Comparison of ENCODE assay signal across 15 mouse cellular contexts in genomic region chr1:25180615-25181014, GRCm38 (mm10).
DNase-seq lines count a peak whose midpoint lies in the region; ATAC-seq lines count a peak whose summit lies in the region.
"Had no signal": no experiment of that assay in that cellular context is flagged by ENCODE, and none has a peak within 500 bp of the region (broad histone marks: within the 10 kb centered on the region; RNA-seq: fewer than 3 reads in every experiment).

No protein-coding gene starts in this region.

- no peak for ATAC-seq in hindbrain, embryonic 11.5 days (ENCODE audit: low FRiP score)
- ATAC-seq in forebrain, embryonic 15.5 days (replicated peaks), result peak; percentile 68
- ATAC-seq in neural tube, embryonic 14.5 days (ENCODE audit: low read depth), result 0 out of 2 replicates have a peak, but pooled peaks have one; percentile 45
- ATAC-seq: intestine, embryonic 15.5 days; Patski had no signal

- no peak overlapping the region for H3K4me2 ChIP-seq in hindbrain, embryonic 11.5 days (replicated peaks; ENCODE audit: low read depth, low read length)
- H3K4me2 ChIP-seq in forebrain, embryonic 15.5 days (replicated peaks), result no peak overlapping the region
- H3K4me2 ChIP-seq in neural tube, embryonic 14.5 days (ENCODE audit: low read depth, low read length), result no peak overlapping the region
- H3K4me2 ChIP-seq: embryonic facial prominence, embryonic 15.5 days; intestine, embryonic 15.5 days had no signal

- no peaks in the 10 kb centered on the region for H3K36me3 ChIP-seq in hindbrain, embryonic 11.5 days (ENCODE audit: control insufficient read depth, insufficient read depth, low read length)
- H3K36me3 ChIP-seq in hindbrain, embryonic 10.5 days, result no peaks in the 10 kb centered on the region
- H3K36me3 ChIP-seq in forebrain, embryonic 15.5 days, result no peaks in the 10 kb centered on the region
- no peaks in the 10 kb centered on the region for H3K36me3 ChIP-seq in midbrain, embryonic 10.5 days
- no peaks in the 10 kb centered on the region for H3K36me3 ChIP-seq in neural tube, embryonic 14.5 days (ENCODE audit: control insufficient read depth, insufficient read depth, low read length)
- H3K36me3 ChIP-seq: embryonic facial prominence, embryonic 15.5 days; intestine, embryonic 15.5 days had no signal

- no peaks in the 10 kb centered on the region for H3K9me3 ChIP-seq in hindbrain, embryonic 11.5 days (ENCODE audit: control insufficient read depth, low read length)
- no peaks in the 10 kb centered on the region for H3K9me3 ChIP-seq in hindbrain, embryonic 10.5 days
- H3K9me3 ChIP-seq in forebrain, embryonic 15.5 days, result no peaks in the 10 kb centered on the region
- H3K9me3 ChIP-seq in midbrain, embryonic 10.5 days (replicated peaks), result no peaks in the 10 kb centered on the region
- no peaks in the 10 kb centered on the region for H3K9me3 ChIP-seq in neural tube, embryonic 14.5 days (ENCODE audit: control insufficient read depth, low read length)
- H3K9me3 ChIP-seq: embryonic facial prominence, embryonic 15.5 days; intestine, embryonic 15.5 days had no signal

- no peak overlapping the region for H3K27ac ChIP-seq in hindbrain, embryonic 11.5 days (ENCODE audit: low read depth, low read length)
- no peak overlapping the region for H3K27ac ChIP-seq in hindbrain, embryonic 10.5 days
- peak overlapping the region; percentile 75 for H3K27ac ChIP-seq in forebrain, embryonic 15.5 days (replicated peaks)
- H3K27ac ChIP-seq in midbrain, embryonic 10.5 days (replicated peaks), result peak overlapping the region; percentile 74
- no peak overlapping the region for H3K27ac ChIP-seq in neural tube, embryonic 14.5 days (ENCODE audit: low read depth, low read length)
- H3K27ac ChIP-seq: embryonic facial prominence, embryonic 15.5 days; intestine, embryonic 15.5 days had no signal

- WGBS in hindbrain, embryonic 11.5 days, result 42% methylated on average over 6 of the region's 6 CpGs
- WGBS in hindbrain, embryonic 10.5 days, result 42% methylated on average over 6 of the region's 6 CpGs
- 6% methylated on average over 6 of the region's 6 CpGs for WGBS in forebrain, embryonic 15.5 days
- WGBS in midbrain, embryonic 10.5 days, result 23% methylated on average over 6 of the region's 6 CpGs
- 31% methylated on average over 6 of the region's 6 CpGs for WGBS in neural tube, embryonic 14.5 days

- H3K4me3 ChIP-seq in hindbrain, embryonic 11.5 days (ENCODE audit: low read depth, low read length), result no peak overlapping the region
- no peak overlapping the region for H3K4me3 ChIP-seq in hindbrain, embryonic 10.5 days
- H3K4me3 ChIP-seq in forebrain, embryonic 15.5 days, result no peak overlapping the region
- no peak overlapping the region for H3K4me3 ChIP-seq in midbrain, embryonic 10.5 days
- H3K4me3 ChIP-seq in neural tube, embryonic 14.5 days (ENCODE audit: low read depth, low read length), result no peak overlapping the region
- H3K4me3 ChIP-seq: embryonic facial prominence, embryonic 15.5 days; intestine, embryonic 15.5 days had no signal

- no peak overlapping the region for H3K9ac ChIP-seq in hindbrain, embryonic 11.5 days (ENCODE audit: low read depth, low read length)
- no peak overlapping the region for H3K9ac ChIP-seq in forebrain, embryonic 15.5 days (replicated peaks)
- H3K9ac ChIP-seq in neural tube, embryonic 14.5 days (replicated peaks; ENCODE audit: low read depth, low read length), result no peak overlapping the region
- H3K9ac ChIP-seq: embryonic facial prominence, embryonic 15.5 days; intestine, embryonic 15.5 days had no signal

- DNase-seq in hindbrain, embryonic 11.5 days (ENCODE audit: low spot score), result peak; percentile 5
- no peak for DNase-seq in hindbrain, embryonic 10.5 days (ENCODE audit: low spot score)
- peak; percentile 14 for DNase-seq in midbrain, embryonic 10.5 days (ENCODE audit: low spot score)
- no peak for DNase-seq in layer of hippocampus, adult 9-11 months
- DNase-seq in layer of hippocampus, adult 9-10 months (ENCODE audit: low spot score), result no peak
- no peak for DNase-seq in MN1 (ENCODE audit: low spot score)
- DNase-seq: gastrocnemius, postnatal 25 days; heart, postnatal 10 days; kidney, postnatal 10 days; lung, postnatal 14 days had no signal

- no peaks in the 10 kb centered on the region for H3K27me3 ChIP-seq in hindbrain, embryonic 11.5 days (ENCODE audit: control insufficient read depth, insufficient read depth, low read length)
- H3K27me3 ChIP-seq in hindbrain, embryonic 10.5 days (ENCODE audit: insufficient read depth, poor library complexity, severe bottlenecking), result no peaks in the 10 kb centered on the region
- H3K27me3 ChIP-seq in forebrain, embryonic 15.5 days, result no peaks in the 10 kb centered on the region
- H3K27me3 ChIP-seq in midbrain, embryonic 10.5 days (ENCODE audit: low read depth, poor library complexity, severe bottlenecking), result no peaks in the 10 kb centered on the region
- no peaks in the 10 kb centered on the region for H3K27me3 ChIP-seq in neural tube, embryonic 14.5 days (ENCODE audit: control insufficient read depth, insufficient read depth, low read length)
- H3K27me3 ChIP-seq: embryonic facial prominence, embryonic 15.5 days; intestine, embryonic 15.5 days had no signal

- no peaks in the 10 kb centered on the region for H3K4me1 ChIP-seq in hindbrain, embryonic 11.5 days (replicated peaks; ENCODE audit: control insufficient read depth, insufficient read depth, low read length)
- H3K4me1 ChIP-seq in hindbrain, embryonic 10.5 days (replicated peaks), result peaks cover 29% of the 10 kb centered on the region
- peaks cover 24% of the 10 kb centered on the region for H3K4me1 ChIP-seq in forebrain, embryonic 15.5 days
- H3K4me1 ChIP-seq in midbrain, embryonic 10.5 days, result peaks cover 37% of the 10 kb centered on the region
- peaks cover 4% of the 10 kb centered on the region; the same call in 1 of the 2 replicates for H3K4me1 ChIP-seq in neural tube, embryonic 14.5 days (ENCODE audit: control insufficient read depth, insufficient read depth, low read length)
- H3K4me1 ChIP-seq: embryonic facial prominence, embryonic 15.5 days; intestine, embryonic 15.5 days had no signal

Comparison
In these comparisons a context has a peak if more than half of its experiments do, and no peak if none do; other contexts are left out.
1. DNase-seq: peak in hindbrain, embryonic 11.5 days (single experiment) and midbrain, embryonic 10.5 days (single experiment); none in hindbrain, embryonic 10.5 days (single experiment), layer of hippocampus, adult 9-11 months (single experiment), layer of hippocampus, adult 9-10 months (single experiment) and MN1 (single experiment).
2. H3K27ac ChIP-seq: peak in forebrain, embryonic 15.5 days (single experiment) and midbrain, embryonic 10.5 days (single experiment); none in hindbrain, embryonic 11.5 days (single experiment), hindbrain, embryonic 10.5 days (single experiment) and neural tube, embryonic 14.5 days (single experiment).